In the genomic region with DNA sequence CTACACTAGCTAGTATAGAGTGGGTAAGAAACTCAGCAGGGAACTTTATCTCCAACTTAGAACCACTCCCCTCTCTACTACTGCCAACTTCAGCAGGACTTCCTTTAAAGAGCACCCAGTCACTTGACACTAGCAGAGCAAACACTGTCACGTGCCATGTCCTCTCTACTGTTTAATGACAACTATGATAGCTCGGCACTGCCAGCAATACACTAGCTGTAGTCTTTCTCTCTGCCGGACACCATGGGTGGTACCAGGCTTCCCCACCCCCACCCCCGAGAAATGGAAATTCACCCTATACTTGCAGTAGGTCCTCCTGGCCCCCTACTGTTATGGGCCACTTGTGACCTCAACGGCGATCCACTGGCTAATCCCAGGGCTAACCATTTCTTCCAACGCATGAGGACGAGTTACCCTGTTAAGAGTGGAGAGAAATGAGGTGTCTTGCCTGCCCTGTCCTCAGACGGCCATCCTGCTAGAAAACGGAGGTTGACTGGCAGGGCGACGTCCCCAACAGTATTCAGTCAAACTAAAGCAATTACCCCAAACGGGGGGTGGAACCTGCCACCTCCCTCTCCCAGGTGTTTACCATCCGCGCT, we compare ENCODE assay signal across 8 mouse cellular contexts. TPM values are rescaled to one million over a fixed set of nuclear protein-coding genes. Genes with fewer than 3 reads are reported as not detected.
A peak's percentile ranks its signal among the peaks of the same experiment; 100 is the strongest.
DNase-seq lines count a peak whose midpoint lies in the region; ATAC-seq and TF ChIP-seq lines count a peak whose summit lies in the region.

No protein-coding gene starts in this region.

- no peaks in the 10 kb centered on the region for H3K9me3 ChIP-seq in forebrain, embryonic 12.5 days
- no peaks in the 10 kb centered on the region for H3K9me3 ChIP-seq in liver, postnatal 0 days (ENCODE audit: low read length)
- no peaks in the 10 kb centered on the region for H3K9me3 ChIP-seq in neural tube, embryonic 15.5 days (replicated peaks)

- peak overlapping the region; percentile 87 for H3K4me2 ChIP-seq in forebrain, embryonic 12.5 days
- H3K4me2 ChIP-seq in liver, postnatal 0 days (ENCODE audit: low read depth, low read length), result peak overlapping the region; percentile 86
- peak overlapping the region; percentile 83 for H3K4me2 ChIP-seq in neural tube, embryonic 15.5 days

- no peak for TF ChIP-seq EP300 in liver, postnatal 0 days (IDR thresholded peaks at IDR 0.05; ENCODE audit: low read depth)

- TF ChIP-seq CTCF in gastrocnemius, adult 2 months (IDR thresholded peaks at IDR 0.05), result no peak
- TF ChIP-seq CTCF in liver, postnatal 0 days (IDR thresholded peaks at IDR 0.05; ENCODE audit: low read depth), result no peak

- intact Hi-C loops in gastrocnemius, adult 2 months (cut with DNase I), result no loop called here
- intact Hi-C loops in left cerebral cortex, postnatal 4 days (cut with DNase I), result no loop called here

- DNase-seq in gastrocnemius, adult 2 months, result peak; percentile 67
- DNase-seq in gastrocnemius, adult 8-10 months (ENCODE audit: low spot score in 2 of 2), result no peak
- DNase-seq in ZHBTc4 (ENCODE audit: low read depth, low spot score), result peak; percentile 50
- DNase-seq in liver, postnatal 0 days, result peak; percentile 46
- no peak for DNase-seq in left cerebral cortex, postnatal 4 days

- H3K4me3 ChIP-seq in gastrocnemius, adult 2 months, result peak overlapping the region; percentile 73
- H3K4me3 ChIP-seq in forebrain, embryonic 12.5 days (replicated peaks), result peak overlapping the region; percentile 77
- peak overlapping the region; percentile 69 for H3K4me3 ChIP-seq in liver, postnatal 0 days (ENCODE audit: low read depth, low read length)
- H3K4me3 ChIP-seq in neural tube, embryonic 15.5 days (replicated peaks), result peak overlapping the region; percentile 61

- H3K36me3 ChIP-seq in forebrain, embryonic 12.5 days (replicated peaks), result peaks cover 36% of the 10 kb centered on the region
- peaks cover 34% of the 10 kb centered on the region for H3K36me3 ChIP-seq in liver, postnatal 0 days (replicated peaks; ENCODE audit: insufficient read depth, low read length)
- H3K36me3 ChIP-seq in neural tube, embryonic 15.5 days, result peaks cover 36% of the 10 kb centered on the region

- no peaks in the 10 kb centered on the region for H3K27me3 ChIP-seq in forebrain, embryonic 12.5 days
- no peaks in the 10 kb centered on the region for H3K27me3 ChIP-seq in liver, postnatal 0 days (ENCODE audit: insufficient read depth, low read length)
- H3K27me3 ChIP-seq in neural tube, embryonic 15.5 days (replicated peaks), result no peaks in the 10 kb centered on the region

- H3K27ac ChIP-seq in gastrocnemius, adult 2 months, result peak overlapping the region; percentile 100
- H3K27ac ChIP-seq in forebrain, embryonic 12.5 days, result peak overlapping the region; percentile 98
- H3K27ac ChIP-seq in liver, postnatal 0 days (ENCODE audit: low read depth), result peak overlapping the region; percentile 89
- H3K27ac ChIP-seq in neural tube, embryonic 15.5 days (replicated peaks), result peak overlapping the region; percentile 100

- under 1% methylated on average over 15 of the region's 15 CpGs for WGBS in forebrain, embryonic 12.5 days
- 0% methylated on average over 15 of the region's 15 CpGs for WGBS in liver, postnatal 0 days (ENCODE audit: insufficient replicate concordance)
- WGBS in neural tube, embryonic 15.5 days, result under 1% methylated on average over 15 of the region's 15 CpGs

- ATAC-seq in forebrain, embryonic 12.5 days (ENCODE audit: low FRiP score), result peak; percentile 36
- ATAC-seq in inflammation-experienced regulatory T-cells, adult 6 months, result peak; percentile 58
- ATAC-seq in liver, postnatal 0 days, result peak; percentile 52
- ATAC-seq in neural tube, embryonic 15.5 days (ENCODE audit: low FRiP score), result peak; percentile 18; the same call in 1 of the 2 replicates

- H3K9ac ChIP-seq in forebrain, embryonic 12.5 days, result peak overlapping the region; percentile 85
- peak overlapping the region; percentile 86 for H3K9ac ChIP-seq in liver, postnatal 0 days (replicated peaks)
- peak overlapping the region; percentile 69 for H3K9ac ChIP-seq in neural tube, embryonic 15.5 days (replicated peaks)

- H3K4me1 ChIP-seq in forebrain, embryonic 12.5 days, result peaks cover 19% of the 10 kb centered on the region
- peaks cover 16% of the 10 kb centered on the region for H3K4me1 ChIP-seq in liver, postnatal 0 days (ENCODE audit: insufficient read depth)
- H3K4me1 ChIP-seq in neural tube, embryonic 15.5 days, result peaks cover 34% of the 10 kb centered on the region

RNA-seq across cellular contexts. Expression of a gene that starts 0.6 kb away (rescaled TPM):
- total RNA-seq in gastrocnemius, adult 2 months (2021), result 10 to 100 TPM; 46.3 to 51.3 TPM
- 10 to 100 TPM; 40.1 to 65.3 (median 43.4) TPM for total RNA-seq in gastrocnemius, adult 8-10 months (2022)
- polyA plus RNA-seq in forebrain, embryonic 12.5 days (2016; fragmentation: Nextera tagmentation; extraction: Ambion mirVana), result 33.3 and 36.1 TPM in 2 replicates
- polyA plus RNA-seq in inflammation-experienced regulatory T-cells, adult 6 months (2017; shearing (Covaris generic)), result 10 to 100 TPM; 19.6 to 30.6 (median 23.2) TPM
- 11.3 and 13.9 TPM in 2 replicates for polyA plus RNA-seq in liver, postnatal 0 days (2015; fragmentation: Nextera tagmentation; extraction: Ambion mirVana)
- polyA plus RNA-seq in neural tube, embryonic 15.5 days (2015; fragmentation: Nextera tagmentation; extraction: Ambion mirVana), result 41.8 TPM in 2 replicates
- total RNA-seq in left cerebral cortex, postnatal 4 days (2021), result 10 to 100 TPM; 33.3 to 36.1 TPM

RNA-seq across cellular contexts. Expression of a gene that starts 21.7 kb away (rescaled TPM):
- total RNA-seq in gastrocnemius, adult 2 months (2021), result not detected
- total RNA-seq in gastrocnemius, adult 8-10 months (2022), result not detected
- 2.3 TPM in 2 replicates for polyA plus RNA-seq in forebrain, embryonic 12.5 days (2016; fragmentation: Nextera tagmentation; extraction: Ambion mirVana)
- polyA plus RNA-seq in inflammation-experienced regulatory T-cells, adult 6 months (2017; shearing (Covaris generic)), result under 1 TPM in 1 of 3 experiments, not detected in 2; 0.51 TPM
- polyA plus RNA-seq in liver, postnatal 0 days (2015; fragmentation: Nextera tagmentation; extraction: Ambion mirVana), result 1.7 and 2.0 TPM in 2 replicates
- 17.2 and 19.6 TPM in 2 replicates for polyA plus RNA-seq in neural tube, embryonic 15.5 days (2015; fragmentation: Nextera tagmentation; extraction: Ambion mirVana)
- 1 to 10 TPM; 3.0 to 3.8 TPM for total RNA-seq in left cerebral cortex, postnatal 4 days (2021)

RNA-seq across cellular contexts. Expression of a gene that starts 30.1 kb away (rescaled TPM):
- 10 to 100 TPM; 17.8 to 22.2 TPM for total RNA-seq in gastrocnemius, adult 2 months (2021)
- total RNA-seq in gastrocnemius, adult 8-10 months (2022), result 10 to 100 TPM; 17.3 to 19.7 (median 18.6) TPM
- polyA plus RNA-seq in forebrain, embryonic 12.5 days (2016; fragmentation: Nextera tagmentation; extraction: Ambion mirVana), result 41.5 and 41.9 TPM in 2 replicates
- polyA plus RNA-seq in inflammation-experienced regulatory T-cells, adult 6 months (2017; shearing (Covaris generic)), result 1 to 10 TPM; 6.3 to 8.8 (median 7.6) TPM
- 16.0 and 16.4 TPM in 2 replicates for polyA plus RNA-seq in liver, postnatal 0 days (2015; fragmentation: Nextera tagmentation; extraction: Ambion mirVana)
- polyA plus RNA-seq in neural tube, embryonic 15.5 days (2015; fragmentation: Nextera tagmentation; extraction: Ambion mirVana), result 71.6 and 84.2 TPM in 2 replicates
- total RNA-seq in left cerebral cortex, postnatal 4 days (2021), result 10 to 100 TPM; 43.6 to 45.0 TPM

RNA-seq across cellular contexts. Expression of a gene that starts 30.5 kb away (rescaled TPM):
- total RNA-seq in gastrocnemius, adult 2 months (2021), result 10 to 100 TPM; 84.8 to 89.9 TPM
- 10 to 100 TPM; 77.3 to 93.6 (median 89.8) TPM for total RNA-seq in gastrocnemius, adult 8-10 months (2022)
- polyA plus RNA-seq in forebrain, embryonic 12.5 days (2016; fragmentation: Nextera tagmentation; extraction: Ambion mirVana), result 221 and 226 TPM in 2 replicates
- polyA plus RNA-seq in inflammation-experienced regulatory T-cells, adult 6 months (2017; shearing (Covaris generic)), result 10 to 100 TPM; 75.3 to 89.0 (median 88.4) TPM
- 58.0 and 60.5 TPM in 2 replicates for polyA plus RNA-seq in liver, postnatal 0 days (2015; fragmentation: Nextera tagmentation; extraction: Ambion mirVana)
- 194 and 195 TPM in 2 replicates for polyA plus RNA-seq in neural tube, embryonic 15.5 days (2015; fragmentation: Nextera tagmentation; extraction: Ambion mirVana)
- 10 to 100 TPM; 83.2 to 87.3 TPM for total RNA-seq in left cerebral cortex, postnatal 4 days (2021)

Comparison
In these comparisons a context has a peak if more than half of its experiments do, and no peak if none do; other contexts are left out.
1. DNase-seq: peak in gastrocnemius, adult 2 months (single experiment), ZHBTc4 (single experiment) and liver, postnatal 0 days (single experiment); none in gastrocnemius, adult 8-10 months (0 of 2) and left cerebral cortex, postnatal 4 days (single experiment).
2. Peak in every context shown above with its lines, with median percentiles within 50 percentile points of each other: H3K27ac ChIP-seq, H3K4me3 ChIP-seq, ATAC-seq, H3K4me2 ChIP-seq and H3K9ac ChIP-seq.